Mouse (Mus musculus) limb, embryonic 14.5 days (tissue): ENCODE measurements at regions not wholly inside any gene's neighbourhood (a gene's known extent, or its start where the extent isn't known, plus 50 kb on each side); places are given as distances from the start of the nearest gene placed in this dataset.

Experiments used
- ATAC-seq: fragments of 200-750 bp; cut with Nextera tagmentation; 2 replicates; pipeline ENCODE4 v1.8.0; 2017; ENCODE audit warnings: low read depth, moderate number of reproducible peaks, moderate TSS enrichment; ENCODE audit not compliant: low FRiP score
- DNase-seq: peaks from one replicate; pipeline ENCODE4 v3.0.0-alpha.2; 2015; ENCODE audit warnings: low spot score
- H3K27ac ChIP-seq: fragments of 300-500 bp; sonication (generic); replicated peaks from 2 replicates; pipeline ENCODE4 v1.5.1; 2014; ENCODE audit warnings: low read depth, mild to moderate bottlenecking, low read length, moderate library complexity, mixed read lengths
- H3K27me3 ChIP-seq: fragments of 300-500 bp; sonication (generic); 2 replicates; pipeline ENCODE4 v1.6.1; 2014; ENCODE audit warnings: low read length, mixed read lengths; ENCODE audit not compliant: control insufficient read depth, insufficient read depth
- H3K36me3 ChIP-seq: fragments of 300-500 bp; sonication (generic); 2 replicates; pipeline ENCODE4 v1.6.1; 2014; ENCODE audit warnings: mild to moderate bottlenecking, low read length, moderate library complexity, mixed read lengths; ENCODE audit not compliant: control insufficient read depth, insufficient read depth
- H3K4me1 ChIP-seq: fragments of 300-500 bp; sonication (generic); 2 replicates; pipeline ENCODE4 v1.6.1; 2014; ENCODE audit warnings: antibody characterized with exemption, low read length, mixed read lengths; ENCODE audit not compliant: control insufficient read depth, insufficient read depth
- H3K4me2 ChIP-seq: fragments of 300-500 bp; sonication (generic); replicated peaks from 2 replicates; pipeline ENCODE4 v1.6.1; 2014; ENCODE audit warnings: low read depth, mild to moderate bottlenecking, low read length, moderate library complexity; ENCODE audit not compliant: severe bottlenecking
- H3K4me3 ChIP-seq: fragments of 300-500 bp; sonication (generic); replicated peaks from 2 replicates; pipeline ENCODE4 v1.5.1; 2014; ENCODE audit warnings: low read length
- H3K9ac ChIP-seq: fragments of 300-500 bp; sonication (generic); 2 replicates; pipeline ENCODE4 v1.6.1; 2014; ENCODE audit warnings: mild to moderate bottlenecking, low read depth, low read length, moderate library complexity; ENCODE audit not compliant: severe bottlenecking
- H3K9me3 ChIP-seq: fragments of 300-500 bp; sonication (generic); 2 replicates; pipeline ENCODE4 v1.6.1; 2016; ENCODE audit warnings: low read length; ENCODE audit not compliant: control insufficient read depth
- POLR2A ChIP-seq: fragments of 200-500 bp; IDR thresholded peaks from 2 replicates; pipeline ENCODE4 v1.8.0; 2012; ENCODE audit warnings: inconsistent platforms, mild to moderate bottlenecking, moderate library complexity, borderline replicate concordance; ENCODE audit not compliant: insufficient read depth, insufficient read length; ENCODE audit errors: extremely low read depth
- WGBS: fragments of 180-500 bp; shearing (Covaris S2); extraction: QIAGEN DNeasy Blood & Tissue Kit; methylation state at CpG from one replicate; pipeline ENCODE4 v1.1.7; 2014; 5-methylcytosine and 5-hydroxymethylcytosine counted together

DNA sequence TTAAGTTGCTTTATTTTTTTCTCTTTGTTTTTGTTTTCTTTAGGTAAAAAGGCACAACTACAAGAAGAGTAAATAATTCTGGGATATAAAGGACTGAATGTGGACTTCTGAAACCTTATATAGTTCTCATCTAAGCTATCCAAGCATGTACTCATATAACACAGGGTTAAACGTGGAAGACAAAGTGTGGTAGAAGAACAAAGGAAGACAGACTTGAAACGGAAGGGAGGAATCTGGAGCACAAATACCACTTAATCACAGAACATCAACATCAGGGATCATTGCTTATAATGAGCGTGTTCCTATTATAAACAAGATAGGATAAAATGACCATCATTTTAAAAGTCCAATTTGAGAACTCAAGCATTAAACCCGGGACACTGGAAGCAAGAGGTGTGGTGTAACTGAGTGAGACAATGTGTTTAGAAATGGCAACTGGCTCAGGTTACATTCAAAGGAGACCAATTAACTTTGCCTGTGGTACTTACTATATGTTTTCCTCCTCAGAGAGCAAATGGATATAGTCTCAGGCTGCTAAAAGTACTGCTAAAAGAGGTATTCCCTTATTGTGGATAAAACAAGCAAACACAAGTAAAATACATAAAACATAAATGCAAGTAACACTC, 96.1 kb upstream of the Hdgfl1 start:
- no peak overlapping the region for H3K4me2 ChIP-seq
- no peak for ATAC-seq
- 50% methylated on average over 4 of the region's 4 CpGs for WGBS
- no peak overlapping the region for H3K27ac ChIP-seq
- no peaks in the 10 kb centered on the region for H3K36me3 ChIP-seq
- no peaks in the 10 kb centered on the region for H3K4me1 ChIP-seq
- H3K27me3 ChIP-seq: no peaks in the 10 kb centered on the region
- no peak for DNase-seq
- no peaks in the 10 kb centered on the region for H3K9me3 ChIP-seq
- H3K4me3 ChIP-seq: no peak overlapping the region
- no peak for TF ChIP-seq POLR2A
- no peak overlapping the region for H3K9ac ChIP-seq

DNA sequence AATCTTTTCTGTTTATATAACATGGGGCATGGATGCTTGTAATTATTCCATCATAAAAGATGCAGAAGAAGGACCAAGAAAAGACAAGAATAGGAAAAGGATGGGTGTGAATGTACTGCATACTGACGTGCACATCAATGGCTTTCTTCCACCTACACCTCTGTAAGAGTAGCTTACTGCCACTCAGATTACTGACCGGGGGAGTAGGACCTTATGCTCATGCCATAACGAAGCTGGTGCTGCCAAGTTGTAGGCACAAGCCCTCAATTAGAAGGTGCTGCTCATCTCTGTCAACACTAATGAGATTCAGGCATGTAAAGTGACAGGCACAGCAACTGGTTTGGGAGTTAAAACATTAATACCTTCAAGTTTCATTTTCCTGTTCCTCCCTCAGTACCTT, 97.8 kb upstream of the Hdgfl1 start:
- ATAC-seq: no peak
- no peak for TF ChIP-seq POLR2A

DNA sequence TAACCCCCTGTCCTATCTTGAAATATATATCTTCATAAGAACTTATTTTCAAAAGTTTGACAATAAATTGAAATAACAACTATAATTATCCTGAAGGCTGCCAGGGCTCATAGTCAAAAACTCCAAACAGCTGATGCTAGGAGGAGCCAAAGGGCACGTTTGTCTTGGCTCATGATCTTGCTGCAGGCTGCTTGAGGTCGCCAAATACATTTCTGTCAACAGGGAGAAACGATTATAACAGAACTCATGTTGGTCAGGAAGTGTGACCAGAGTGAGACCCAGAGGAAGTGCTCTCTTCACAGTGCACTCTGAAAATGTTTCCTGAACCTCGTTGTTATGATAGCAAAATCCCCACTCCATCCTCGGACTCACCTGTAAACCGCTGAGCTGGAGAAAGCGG, 140.9 kb upstream of the Prl start:
- Histone ChIP-seq H3K9ac (no peak overlapping the region), H3K4me2 (no peak overlapping the region), H3K4me1 (no peaks in the 10 kb centered on the region), H3K4me3 (no peak overlapping the region), H3K27me3 (no peaks in the 10 kb centered on the region), H3K27ac (no peak overlapping the region), H3K36me3 (no peaks in the 10 kb centered on the region), H3K9me3 (no peaks in the 10 kb centered on the region)
- no peak for DNase-seq
- 57% methylated on average over 7 of the region's 7 CpGs for WGBS
- TF ChIP-seq POLR2A: no peak
- no peak for ATAC-seq

More for the DNA sequence above, 97.8 kb upstream of the Hdgfl1 start:
- no peak for DNase-seq
- Histone ChIP-seq H3K4me3 (no peak overlapping the region), H3K4me2 (no peak overlapping the region), H3K27ac (no peak overlapping the region), H3K36me3 (no peaks in the 10 kb centered on the region), H3K9me3 (no peaks in the 10 kb centered on the region), H3K27me3 (no peaks in the 10 kb centered on the region), H3K4me1 (no peaks in the 10 kb centered on the region), H3K9ac (no peak overlapping the region)
- 61% methylated on average over 3 of the region's 3 CpGs for WGBS

DNA sequence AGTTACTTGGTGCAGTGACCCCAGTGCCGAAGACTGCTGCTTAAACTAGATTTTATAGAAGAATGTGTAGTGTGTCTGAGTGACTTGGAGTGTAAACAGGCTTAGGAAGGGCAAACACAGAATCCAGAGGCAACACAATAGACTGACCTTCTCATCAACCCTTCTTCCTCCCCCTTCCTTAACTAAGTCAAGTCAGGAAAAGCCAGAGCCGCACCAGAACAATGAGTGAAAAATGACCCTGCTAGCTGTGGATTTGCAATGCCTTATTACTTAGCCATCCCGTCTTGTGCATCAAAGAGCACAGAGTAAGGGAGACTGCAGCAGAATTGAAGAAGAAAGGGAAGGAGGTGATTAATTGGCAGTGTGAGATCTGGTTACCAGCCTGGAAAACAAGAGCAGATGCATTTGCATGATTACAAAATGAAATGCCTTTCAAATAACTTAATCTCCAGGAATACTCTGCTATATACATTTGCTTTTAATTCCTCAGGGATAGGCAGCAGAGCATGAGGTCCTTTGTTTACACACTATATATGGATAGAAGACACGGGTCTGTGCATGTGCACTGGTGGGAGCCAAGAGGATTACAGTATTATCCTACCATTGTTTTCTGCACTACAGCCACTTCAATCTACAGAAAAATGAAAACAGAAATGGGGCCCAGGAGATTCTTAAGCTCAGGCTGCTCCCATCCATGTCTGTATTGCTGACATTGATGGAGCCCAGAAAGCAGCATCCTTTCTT, 124.5 kb upstream of the Prl start:
- no peaks in the 10 kb centered on the region for H3K27me3 ChIP-seq
- H3K9ac ChIP-seq: no peak overlapping the region
- H3K27ac ChIP-seq: no peak overlapping the region
- DNase-seq (peak; percentile 25), ATAC-seq (peak; percentile 47)
- H3K4me3 ChIP-seq: no peak overlapping the region
- TF ChIP-seq POLR2A: no peak
- peaks cover 3% of the 10 kb centered on the region; the same call in 1 of the 2 replicates for H3K4me1 ChIP-seq
- no peaks in the 10 kb centered on the region for H3K36me3 ChIP-seq
- no peaks in the 10 kb centered on the region for H3K9me3 ChIP-seq
- no peak overlapping the region for H3K4me2 ChIP-seq
- 16% methylated on average over 4 of the region's 4 CpGs for WGBS

DNA sequence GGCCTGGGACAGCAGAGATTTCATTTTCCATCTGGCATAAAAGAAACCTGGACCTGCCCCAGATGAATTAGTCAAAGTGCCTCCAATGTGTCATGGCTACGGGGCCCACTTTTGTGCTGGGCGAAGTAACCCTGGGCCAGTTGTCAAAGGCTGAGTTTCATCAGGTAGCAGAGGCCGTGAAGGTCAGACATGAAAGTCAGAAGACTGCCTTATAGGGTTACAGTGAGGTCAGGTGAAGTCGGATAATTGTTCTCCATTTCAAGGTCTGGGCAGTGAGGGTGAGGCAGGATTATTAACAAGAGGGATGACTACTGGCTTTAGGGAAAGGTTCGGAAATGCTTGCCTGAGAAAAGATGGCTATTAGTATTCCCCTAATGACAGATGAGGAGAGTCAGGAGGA, 123.5 kb upstream of the Prl start:
- DNase-seq (no peak), ATAC-seq (no peak)
- TF ChIP-seq POLR2A: no peak
- H3K9me3 ChIP-seq: no peaks in the 10 kb centered on the region
- H3K9ac ChIP-seq: no peak overlapping the region
- 40% methylated on average over 5 of the region's 5 CpGs for WGBS
- no peak overlapping the region for H3K27ac ChIP-seq
- H3K36me3 ChIP-seq: no peaks in the 10 kb centered on the region
- no peak overlapping the region for H3K4me2 ChIP-seq
- H3K4me1 ChIP-seq: peaks cover 3% of the 10 kb centered on the region; the same call in 1 of the 2 replicates
- no peak overlapping the region for H3K4me3 ChIP-seq
- no peaks in the 10 kb centered on the region for H3K27me3 ChIP-seq
